Mouse (Mus musculus) embryonic fibroblast, embryonic 13.5 days (primary cell): ENCODE results near the gene Prss27. TPM values are rescaled to one million over a fixed set of nuclear protein-coding genes. Genes with fewer than 3 reads are reported as not detected.

Experiments used
- H3K27ac ChIP-seq: 2 replicates; pipeline ENCODE4 v1.5.1; 2012; ENCODE audit warnings: low read length, control low read depth, inconsistent platforms; ENCODE audit not compliant: insufficient read depth
- H3K4me1 ChIP-seq: 2 replicates; pipeline ENCODE4 v1.6.1; 2011; ENCODE audit warnings: low read length; ENCODE audit not compliant: control insufficient read depth, insufficient read depth
- H3K4me3 ChIP-seq: 2 replicates; pipeline ENCODE4 v1.5.1; 2011; ENCODE audit warnings: mild to moderate bottlenecking, control low read depth, low read length; ENCODE audit not compliant: insufficient read depth
- CTCF ChIP-seq: IDR thresholded peaks from 2 replicates; pipeline ENCODE4 v1.5.1; 2011; ENCODE audit warnings: mild to moderate bottlenecking, control low read depth, low read length, moderate library complexity, borderline replicate concordance; ENCODE audit not compliant: insufficient read depth
- POLR2A ChIP-seq: IDR thresholded peaks from 2 replicates; pipeline ENCODE4 v1.6.1; 2011; ENCODE audit warnings: low read depth, mild to moderate bottlenecking, control low read depth, low read length, moderate library complexity
- polyA plus RNA-seq: library from polyadenylated mRNA; stranded (reverse); fragments of >200 nt; gene quantifications from 2 replicates; pipeline ENCODE4 v1.2.4, GENCODE M21; 2011; ENCODE audit warnings: low read depth; ENCODE audit not compliant: missing spikeins, insufficient read length

Gene Prss27
- polyA plus RNA-seq: 0.42 TPM in 1 of 2 replicates, not detected in the other

DNA sequence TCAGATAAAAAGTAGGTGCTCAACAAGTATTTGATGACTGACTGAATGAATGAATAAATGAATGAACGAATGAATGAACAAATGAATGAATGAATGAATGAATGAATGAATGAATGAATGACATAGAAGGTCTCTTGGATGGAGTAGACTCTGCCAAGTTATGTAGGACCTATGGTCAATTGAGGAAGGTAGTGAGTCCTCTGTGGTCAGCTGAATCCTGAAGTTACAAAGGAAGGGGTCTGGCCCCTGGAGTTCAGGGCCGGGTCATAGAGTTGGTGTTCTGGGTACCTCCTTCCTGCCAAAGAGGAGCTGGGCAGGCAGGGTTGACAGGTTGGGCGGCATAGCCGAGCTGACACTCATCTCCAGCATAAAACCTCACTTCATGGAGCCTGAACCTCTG, at the start of gene Prss27:
Prss27 (plus strand) TSS at position 301 of the 400 bp plus-strand sequence.
- no peak for TF ChIP-seq CTCF
- no peak for TF ChIP-seq POLR2A
- no peak within 1 kb of the TSS for H3K4me3 ChIP-seq
- H3K27ac ChIP-seq: no peak within 1 kb of the TSS
- H3K4me1 ChIP-seq: peaks cover 7% of the 10 kb centered on the region

DNA sequence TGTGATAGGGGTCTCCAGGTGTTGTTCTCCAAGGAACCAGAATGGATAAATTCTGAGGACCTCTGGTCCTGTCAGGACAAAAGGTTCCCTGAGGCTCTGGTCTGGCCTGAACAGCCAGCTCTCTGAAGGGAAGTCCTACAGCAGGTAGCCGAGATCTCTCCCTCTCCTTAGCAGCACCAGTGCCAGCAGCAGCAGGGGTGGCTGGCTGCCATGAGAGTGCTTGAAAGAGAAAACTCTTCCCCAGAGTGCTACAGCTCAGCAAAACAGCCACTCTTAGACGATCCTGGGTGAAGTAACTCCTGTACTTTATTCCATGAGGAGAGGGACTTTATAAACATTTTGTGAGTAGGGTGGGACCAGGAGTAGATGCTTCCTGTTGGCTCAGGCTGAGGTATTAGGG, 48.1 kb upstream of the Prss27 start:
- Histone ChIP-seq H3K4me3 (no peak overlapping the region), H3K4me1 (no peaks in the 10 kb centered on the region), H3K27ac (no peak overlapping the region)
- no peak for TF ChIP-seq POLR2A
- TF ChIP-seq CTCF: no peak

DNA sequence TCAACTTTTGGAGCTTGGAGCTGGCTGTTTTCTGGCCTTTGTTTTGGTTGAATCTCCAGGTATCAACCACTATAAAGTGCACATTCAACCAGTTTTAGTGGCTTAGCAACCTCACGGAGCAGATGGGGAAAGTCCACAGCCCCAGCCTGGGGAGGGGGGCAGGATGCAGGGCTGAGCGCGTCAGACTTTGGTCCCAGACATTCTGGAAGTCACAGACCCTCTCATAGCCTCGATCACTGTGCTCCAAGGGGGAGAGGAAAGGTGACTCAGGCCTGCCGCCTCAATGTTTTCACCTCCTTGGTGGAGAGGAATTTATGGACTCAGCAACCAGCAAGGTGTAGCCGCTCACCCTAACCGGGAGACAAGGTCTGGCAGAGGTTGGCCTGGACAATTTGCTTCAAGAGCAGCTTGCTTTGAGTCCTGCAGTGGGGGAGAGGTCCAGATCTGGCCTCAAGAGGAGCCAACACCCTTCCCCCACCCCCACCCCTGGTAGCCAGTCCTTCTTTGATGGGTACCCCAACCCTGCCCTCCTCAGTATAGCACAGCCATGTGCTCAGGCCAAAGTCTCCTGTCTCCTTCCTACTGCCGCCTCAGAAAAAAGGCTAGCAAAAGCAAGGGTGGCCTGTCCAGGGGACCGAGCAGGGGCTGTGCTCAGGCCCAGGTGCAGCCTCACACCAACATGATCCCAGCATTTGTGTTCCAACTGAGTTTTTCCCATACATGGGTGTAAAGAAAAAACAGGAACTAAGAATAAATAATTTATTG, 45.0 kb upstream of the Prss27 start:
- TF ChIP-seq POLR2A (no peak), CTCF (no peak)
- no peak overlapping the region for H3K4me3 ChIP-seq
- H3K27ac ChIP-seq: no peak overlapping the region
- peaks cover 6% of the 10 kb centered on the region for H3K4me1 ChIP-seq

DNA sequence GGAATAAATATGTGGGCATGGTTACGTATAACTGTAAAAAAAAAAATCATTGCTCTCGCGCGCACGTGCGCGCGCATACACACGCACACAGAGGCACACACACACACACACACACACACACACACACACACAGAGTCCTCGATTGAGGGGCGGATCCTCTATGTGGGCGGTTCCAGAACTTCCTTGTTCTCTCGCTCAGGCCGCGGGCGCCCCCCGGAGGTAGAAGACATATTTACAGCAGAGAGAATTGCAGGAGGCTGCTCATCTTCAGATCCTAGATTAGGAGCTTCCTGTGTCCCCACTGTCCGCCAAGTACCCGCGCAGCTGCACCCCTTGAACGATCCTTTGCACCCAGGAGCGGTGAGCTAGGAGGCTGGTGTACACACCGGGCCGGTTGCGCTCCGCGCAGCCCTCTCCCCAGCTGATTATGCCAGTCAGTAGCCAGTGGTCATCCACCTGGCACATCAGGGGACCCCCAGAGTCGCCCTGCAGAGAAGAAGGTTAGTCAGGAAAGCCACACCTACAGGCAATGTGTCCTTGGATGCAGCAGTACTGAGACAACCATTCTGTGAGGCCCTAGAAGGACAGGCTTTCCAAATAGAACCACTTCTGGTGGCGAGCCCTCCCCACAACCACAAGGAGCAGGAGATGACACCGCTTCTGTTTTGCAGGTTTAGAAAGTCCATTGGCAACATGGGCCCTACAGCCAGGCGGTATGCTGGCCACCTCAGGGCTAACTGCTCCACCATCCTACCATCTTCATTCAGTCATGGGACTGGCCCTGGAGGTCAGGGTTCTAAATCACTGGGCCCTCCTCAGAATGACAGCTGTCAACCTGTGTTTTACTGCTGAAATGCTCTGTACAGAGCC, 44.1 kb upstream of the Prss27 start:
- H3K4me3 ChIP-seq: no peak overlapping the region
- TF ChIP-seq CTCF (0 out of 2 replicates have a peak, but pooled peaks have one; percentile 22), POLR2A (no peak)
- no peak overlapping the region for H3K27ac ChIP-seq
- peaks cover 11% of the 10 kb centered on the region for H3K4me1 ChIP-seq

DNA sequence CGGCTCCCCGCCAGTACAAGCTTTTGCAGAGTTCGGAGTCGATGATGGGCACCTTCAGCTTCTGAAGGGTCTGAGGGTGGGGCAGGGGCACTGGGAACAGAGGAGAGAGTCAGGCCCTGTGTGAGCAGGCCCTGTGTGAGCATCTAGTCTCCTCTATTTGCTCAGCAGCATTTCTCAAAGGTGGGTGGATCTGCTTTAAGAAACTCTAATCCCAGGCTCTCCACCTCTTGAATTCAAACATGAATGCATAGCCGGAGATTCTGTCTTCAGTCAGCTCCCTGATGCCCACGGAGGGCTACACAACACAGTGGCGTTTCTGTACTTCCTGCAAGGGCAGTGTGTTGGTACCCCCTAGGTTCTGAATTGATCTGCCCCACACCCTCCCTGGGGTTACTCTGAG, 43.3 kb upstream of the Prss27 start:
- no peak overlapping the region for H3K4me3 ChIP-seq
- TF ChIP-seq POLR2A: no peak
- TF ChIP-seq CTCF: no peak
- H3K4me1 ChIP-seq: peaks cover 15% of the 10 kb centered on the region
- H3K27ac ChIP-seq: no peak overlapping the region

DNA sequence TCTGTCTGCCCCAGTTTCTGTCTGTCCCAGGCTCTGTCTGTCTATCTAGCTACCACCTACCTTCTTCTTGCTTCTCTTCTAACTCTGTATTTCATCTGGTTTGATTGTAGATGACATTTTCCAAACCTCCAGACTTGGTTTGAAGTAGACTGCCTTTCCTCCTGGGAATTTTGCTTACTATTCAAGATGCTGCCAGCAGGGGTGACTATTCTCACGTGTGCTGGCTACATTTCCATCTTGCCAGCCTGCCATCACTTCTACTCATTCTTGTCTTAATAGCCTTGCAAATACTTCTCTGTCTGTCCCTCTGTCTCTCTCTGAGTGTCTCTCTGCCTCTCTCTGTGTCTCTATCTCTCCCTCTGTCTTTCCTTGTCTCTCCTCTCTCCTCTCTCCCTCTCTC, 42.5 kb upstream of the Prss27 start:
- Histone ChIP-seq H3K27ac (no peak overlapping the region), H3K4me1 (peaks cover 22% of the 10 kb centered on the region), H3K4me3 (no peak overlapping the region)
- TF ChIP-seq POLR2A: no peak
- no peak for TF ChIP-seq CTCF

DNA sequence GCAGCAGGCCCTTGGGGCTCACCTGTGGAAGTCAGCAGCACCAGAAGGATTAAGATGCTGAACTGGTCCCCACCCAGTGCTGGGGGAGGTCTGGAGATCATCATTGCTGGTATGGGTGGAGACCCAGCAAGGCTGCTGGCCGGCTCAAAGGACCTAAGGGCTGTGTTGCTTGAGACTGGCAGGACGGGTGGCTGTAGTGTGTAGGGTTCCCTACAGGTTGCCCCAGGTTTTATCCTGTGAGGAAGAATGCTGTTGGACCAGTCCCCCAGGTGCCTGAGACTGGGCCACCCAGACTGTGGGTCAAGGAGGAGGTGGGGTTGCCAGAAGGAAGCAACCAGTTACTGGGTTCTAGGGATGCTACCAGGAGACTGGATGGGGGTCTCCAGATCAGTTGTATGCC, 40.0 kb upstream of the Prss27 start, which contains the start of gene Prss22:
Prss22 (minus strand) TSS at position 200 of the 400 bp plus-strand sequence.
- Histone ChIP-seq H3K4me1 (peaks cover 26% of the 10 kb centered on the region), H3K4me3 (no peak within 1 kb of the TSS), H3K27ac (peak within 1 kb of the TSS; percentile 12; the same call in 1 of the 2 replicates)
- TF ChIP-seq CTCF: no peak
- TF ChIP-seq POLR2A: no peak

DNA sequence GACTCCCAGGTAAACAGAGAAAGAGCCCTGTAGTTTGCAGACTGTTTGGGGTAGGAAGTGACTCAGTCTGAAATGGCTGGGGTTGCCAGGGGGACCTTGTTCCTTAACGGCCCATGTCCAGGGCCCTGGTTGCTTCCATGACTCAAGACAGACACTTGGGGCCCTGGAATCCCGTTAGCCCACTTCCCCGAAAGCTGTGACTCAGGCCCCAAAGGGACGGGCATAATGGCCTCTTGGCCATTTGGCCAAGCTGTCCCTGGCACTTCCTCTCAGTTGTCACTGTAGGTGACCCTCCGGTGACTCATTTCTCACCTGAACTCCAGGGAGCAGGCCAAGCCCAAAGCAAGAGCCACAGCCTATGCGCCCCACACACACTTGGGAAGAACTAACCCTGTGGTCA, 39.6 kb upstream of the Prss27 start:
- peaks cover 26% of the 10 kb centered on the region for H3K4me1 ChIP-seq
- H3K4me3 ChIP-seq: no peak overlapping the region
- no peak for TF ChIP-seq CTCF
- TF ChIP-seq POLR2A: no peak
- peak overlapping the region; percentile 12; the same call in 1 of the 2 replicates for H3K27ac ChIP-seq

DNA sequence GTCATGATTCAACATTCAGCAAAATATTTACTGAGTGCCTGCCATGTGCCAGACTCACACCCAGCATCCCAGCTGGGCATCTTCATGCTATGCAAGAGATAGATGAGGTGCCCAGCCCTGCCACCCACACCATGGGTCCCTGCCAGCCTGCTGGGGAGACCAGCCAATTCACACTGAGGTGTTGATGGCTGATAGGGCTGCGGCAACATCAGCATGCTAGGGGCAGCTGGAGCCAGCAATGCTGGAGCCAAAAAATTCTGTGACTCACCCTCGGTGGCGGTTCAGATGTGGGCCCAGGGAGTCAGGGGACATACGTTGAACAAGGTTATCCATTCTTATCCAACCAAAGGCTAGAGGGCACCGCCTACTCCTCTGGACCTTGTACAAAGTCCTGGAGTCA, 37.5 kb upstream of the Prss27 start:
- Histone ChIP-seq H3K4me1 (peaks cover 26% of the 10 kb centered on the region), H3K4me3 (no peak overlapping the region), H3K27ac (peak overlapping the region; percentile 31; the same call in 1 of the 2 replicates)
- no peak for TF ChIP-seq POLR2A
- no peak for TF ChIP-seq CTCF

DNA sequence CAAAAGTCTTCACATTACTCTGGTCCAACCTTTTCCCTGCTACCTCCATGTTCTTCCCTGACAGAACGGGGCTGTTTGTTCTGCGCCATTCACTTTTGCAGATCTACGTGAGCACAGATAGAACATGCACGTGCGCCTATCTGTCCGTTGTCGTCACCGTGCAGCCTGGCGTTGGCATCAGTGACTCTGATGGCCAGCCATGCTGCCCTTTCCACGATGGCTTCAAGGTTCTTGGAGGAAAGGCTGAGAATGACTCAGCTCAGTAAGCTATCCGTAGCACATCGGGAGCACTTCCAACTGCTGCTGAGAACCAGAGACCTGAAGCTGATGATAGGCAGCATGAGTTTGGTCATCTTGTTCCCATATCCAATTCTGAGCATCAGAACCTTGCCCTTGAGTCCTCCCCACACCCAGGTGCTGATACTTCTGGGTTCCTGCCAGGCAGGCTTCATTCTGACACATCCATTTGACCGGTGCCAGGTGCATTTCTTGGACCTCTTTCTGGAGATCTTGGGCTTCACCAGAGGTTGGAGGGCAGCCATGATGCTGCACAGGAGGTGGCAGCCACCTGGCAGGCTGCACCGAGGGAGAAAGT, 33.8 kb upstream of the Prss27 start:
- Histone ChIP-seq H3K4me3 (no peak overlapping the region), H3K27ac (no peak overlapping the region), H3K4me1 (peaks cover 14% of the 10 kb centered on the region)
- TF ChIP-seq POLR2A: no peak
- no peak for TF ChIP-seq CTCF
